Mouse (Mus musculus) erythroblast, embryonic 14.5 days (primary cell): ENCODE results near the gene Robo1. TPM values are rescaled to one million over a fixed set of nuclear protein-coding genes. Genes with fewer than 3 reads are reported as not detected.

Experiments used
- H3K27me3 ChIP-seq: 2 replicates; pipeline ENCODE4 v1.6.1; 2012; ENCODE audit warnings: inconsistent platforms; ENCODE audit not compliant: control insufficient read depth
- H3K36me3 ChIP-seq: 2 replicates; pipeline ENCODE4 v1.6.1; 2012; ENCODE audit warnings: mild to moderate bottlenecking, inconsistent platforms; ENCODE audit not compliant: control insufficient read depth
- H3K4me1 ChIP-seq: 2 replicates; pipeline ENCODE4 v1.6.1; 2012; ENCODE audit warnings: inconsistent platforms; ENCODE audit not compliant: control insufficient read depth
- H3K4me3 ChIP-seq: replicated peaks from 2 replicates; pipeline ENCODE3; 2012; ENCODE audit warnings: moderate library complexity, mild to moderate bottlenecking, inconsistent platforms
- H3K9me3 ChIP-seq: 2 replicates; pipeline ENCODE4 v1.6.1; 2012; ENCODE audit warnings: low read length, inconsistent platforms, mixed read lengths; ENCODE audit not compliant: control insufficient read depth
- GATA1 ChIP-seq: IDR thresholded peaks from 2 replicates; pipeline ENCODE4 v1.6.1; 2012; ENCODE audit warnings: low read length, inconsistent platforms, mixed read lengths
- TAL1 ChIP-seq: IDR thresholded peaks from 3 replicates; pipeline ENCODE4 v1.6.1; 2012; ENCODE audit warnings: low read length, inconsistent platforms, mixed read lengths
- polyA plus RNA-seq: library from polyadenylated mRNA; stranded (reverse); fragments of >175 nt; gene quantifications from 2 replicates; pipeline ENCODE4 v1.2.3, GENCODE M21; 2012

The Robo1 gene
- polyA plus RNA-seq, 1 experiment: not detected

- no peaks in the 10 kb centered on the region for H3K36me3 ChIP-seq
- no peak overlapping the region for H3K4me3 ChIP-seq
- H3K27me3 ChIP-seq: no peaks in the 10 kb centered on the region
- TF ChIP-seq TAL1 (no peak), GATA1 (no peak)
- H3K4me1 ChIP-seq: no peaks in the 10 kb centered on the region
- peaks cover 5% of the 10 kb centered on the region; the same call in 1 of the 2 replicates for H3K9me3 ChIP-seq
Observed at GRCm38 (mm10) chr16:72782171-72782570, 474.1 kb downstream of the Robo1 start.

GRCm38 (mm10) chr16:72786079-72786478 is 478.0 kb downstream of the Robo1 start:
- H3K9me3 ChIP-seq: peaks cover 7% of the 10 kb centered on the region; the same call in 1 of the 2 replicates
- TF ChIP-seq TAL1 (no peak), GATA1 (no peak)
- H3K36me3 ChIP-seq: no peaks in the 10 kb centered on the region
- no peaks in the 10 kb centered on the region for H3K4me1 ChIP-seq
- H3K27me3 ChIP-seq: no peaks in the 10 kb centered on the region
- no peak overlapping the region for H3K4me3 ChIP-seq

- H3K4me1 ChIP-seq: no peaks in the 10 kb centered on the region
- H3K9me3 ChIP-seq: peaks cover 7% of the 10 kb centered on the region; the same call in 1 of the 2 replicates
- TF ChIP-seq TAL1 (no peak), GATA1 (no peak)
- H3K27me3 ChIP-seq: no peaks in the 10 kb centered on the region
- no peaks in the 10 kb centered on the region for H3K36me3 ChIP-seq
- no peak overlapping the region for H3K4me3 ChIP-seq
Observed at GRCm38 (mm10) chr16:72786636-72787035, 478.5 kb downstream of the Robo1 start.

GRCm38 (mm10) chr16:72788017-72788416 is 479.9 kb downstream of the Robo1 start:
- no peaks in the 10 kb centered on the region for H3K4me1 ChIP-seq
- no peak overlapping the region for H3K4me3 ChIP-seq
- no peak for TF ChIP-seq TAL1
- TF ChIP-seq GATA1: no peak
- H3K27me3 ChIP-seq: no peaks in the 10 kb centered on the region
- peaks cover 11% of the 10 kb centered on the region; the same call in 1 of the 2 replicates for H3K9me3 ChIP-seq
- no peaks in the 10 kb centered on the region for H3K36me3 ChIP-seq

GRCm38 (mm10) chr16:72791181-72791705 is 483.1 kb downstream of the Robo1 start:
- H3K4me1 ChIP-seq: no peaks in the 10 kb centered on the region
- no peak overlapping the region for H3K4me3 ChIP-seq
- no peaks in the 10 kb centered on the region for H3K36me3 ChIP-seq
- H3K27me3 ChIP-seq: no peaks in the 10 kb centered on the region
- no peak for TF ChIP-seq TAL1
- no peak for TF ChIP-seq GATA1
- H3K9me3 ChIP-seq: peaks cover 9% of the 10 kb centered on the region; the same call in 1 of the 2 replicates

- H3K9me3 ChIP-seq: peaks cover 13% of the 10 kb centered on the region; the same call in 1 of the 2 replicates
- no peak for TF ChIP-seq GATA1
- no peak for TF ChIP-seq TAL1
- no peaks in the 10 kb centered on the region for H3K27me3 ChIP-seq
- no peak overlapping the region for H3K4me3 ChIP-seq
- H3K4me1 ChIP-seq: no peaks in the 10 kb centered on the region
- no peaks in the 10 kb centered on the region for H3K36me3 ChIP-seq
Observed at GRCm38 (mm10) chr16:72794692-72795378, 486.7 kb downstream of the Robo1 start.

GRCm38 (mm10) chr16:72795379-72795712 is 487.2 kb downstream of the Robo1 start:
- H3K36me3 ChIP-seq: no peaks in the 10 kb centered on the region
- no peak for TF ChIP-seq TAL1
- TF ChIP-seq GATA1: no peak
- H3K9me3 ChIP-seq: peaks cover 14% of the 10 kb centered on the region; the same call in 1 of the 2 replicates
- H3K4me3 ChIP-seq: no peak overlapping the region
- H3K4me1 ChIP-seq: no peaks in the 10 kb centered on the region
- no peaks in the 10 kb centered on the region for H3K27me3 ChIP-seq

GRCm38 (mm10) chr16:72798405-72798949 is 490.4 kb downstream of the Robo1 start:
- Histone ChIP-seq H3K36me3 (no peaks in the 10 kb centered on the region), H3K9me3 (peaks cover 16% of the 10 kb centered on the region; the same call in 1 of the 2 replicates), H3K4me1 (no peaks in the 10 kb centered on the region), H3K4me3 (no peak overlapping the region), H3K27me3 (no peaks in the 10 kb centered on the region)
- TF ChIP-seq TAL1 (no peak), GATA1 (no peak)

GRCm38 (mm10) chr16:72800121-72800749 is 492.1 kb downstream of the Robo1 start:
- no peak for TF ChIP-seq GATA1
- no peak for TF ChIP-seq TAL1
- Histone ChIP-seq H3K36me3 (no peaks in the 10 kb centered on the region), H3K4me1 (no peaks in the 10 kb centered on the region), H3K27me3 (no peaks in the 10 kb centered on the region), H3K9me3 (peaks cover 14% of the 10 kb centered on the region; the same call in 1 of the 2 replicates), H3K4me3 (no peak overlapping the region)
